9 mouse cellular contexts compared by ENCODE assay signal in the genomic region with DNA sequence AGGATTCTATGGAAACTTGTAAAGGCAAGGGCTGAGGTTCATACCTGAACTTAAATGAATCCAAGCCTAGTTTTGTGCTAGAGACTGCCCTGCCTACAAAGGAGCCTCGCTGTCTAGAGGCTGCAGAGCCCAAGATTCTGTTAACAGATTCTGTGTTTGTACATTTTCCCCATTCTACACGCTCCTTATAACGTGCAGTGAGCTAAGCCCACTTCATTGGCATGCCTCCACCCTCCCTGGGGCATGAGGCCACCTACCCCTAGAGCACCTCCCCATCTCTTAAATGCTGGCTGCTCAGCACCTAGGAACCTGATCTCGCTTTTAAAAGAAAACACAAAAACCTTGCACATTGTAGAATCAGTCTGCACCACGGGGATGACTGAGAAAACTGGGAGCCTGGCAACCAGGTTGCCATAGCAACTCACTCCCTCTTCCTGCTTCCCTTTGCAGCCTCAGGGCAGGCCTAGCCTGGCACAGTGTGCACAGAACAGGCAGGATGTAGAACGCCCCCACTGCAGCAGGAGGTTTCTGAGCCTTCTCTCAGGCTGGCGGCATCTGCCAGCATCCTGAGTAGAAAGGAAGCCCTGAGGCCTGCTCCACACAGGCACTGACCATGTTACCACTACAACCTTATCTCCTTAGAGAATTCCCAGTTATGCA.
DNase-seq lines count a peak whose midpoint lies in the region; ATAC-seq and TF ChIP-seq lines count a peak whose summit lies in the region.
"Had no signal": no experiment of that assay in that cellular context is flagged by ENCODE, and none has a peak within 500 bp of the region (broad histone marks: within the 10 kb centered on the region; RNA-seq: fewer than 3 reads in every experiment).

No protein-coding gene starts in this region.

- 6% methylated on average over 7 of the region's 7 CpGs for WGBS in olfactory bulb, adult 2 months

- peaks cover 27% of the 10 kb centered on the region for H3K4me1 ChIP-seq in olfactory bulb, adult 2 months (ENCODE audit: control insufficient read depth, insufficient read depth, low read length)

- no peak for ATAC-seq in inflammation-experienced regulatory T-cells, adult 6 months

- peak; percentile 44; the same call in 1 of the 2 replicates for TF ChIP-seq POLR2A in olfactory bulb, adult 2 months (IDR thresholded peaks at IDR 0.05; ENCODE audit: insufficient read depth, low read depth, low read length)

- H3K27ac ChIP-seq in olfactory bulb, adult 2 months (ENCODE audit: insufficient read depth, low read depth, low read length): peak overlapping the region; percentile 98
- H3K27ac ChIP-seq: heart, embryonic 15.5 days had no signal

- no peak for TF ChIP-seq CTCF in olfactory bulb, adult 2 months (IDR thresholded peaks at IDR 0.05; ENCODE audit: insufficient read depth, low read depth, low read length)

- DNase-seq in 3T3-L1 (ENCODE audit: low read depth, low spot score): peak; percentile 44
- DNase-seq in cerebellum, postnatal 10 days: peak; percentile 92 to 95
- DNase-seq in frontal cortex, adult 2 months (ENCODE audit: extremely low spot score in 1 of 2, low spot score in 1 of 2): peak; percentile 96 to 97
- peak; percentile 96 to 97 for DNase-seq in left cerebral cortex, adult 9 months (ENCODE audit: low spot score in 2 of 2)
- DNase-seq in gastrocnemius, adult 8-10 months (ENCODE audit: low spot score in 2 of 2): no peak
- DNase-seq in kidney, postnatal 36 days: no peak

- H3K4me3 ChIP-seq in olfactory bulb, adult 2 months (ENCODE audit: insufficient read depth, low read depth, low read length): no peak overlapping the region
- H3K4me3 ChIP-seq: heart, embryonic 15.5 days had no signal

Comparison
In these comparisons a context has a peak if more than half of its experiments do, and no peak if none do; other contexts are left out.
1. DNase-seq: peak in 3T3-L1 (single experiment), cerebellum, postnatal 10 days (2 of 2), frontal cortex, adult 2 months (2 of 2) and left cerebral cortex, adult 9 months (2 of 2); none in gastrocnemius, adult 8-10 months (0 of 2) and kidney, postnatal 36 days (0 of 2).